Mouse (Mus musculus): ENCODE results near the gene Thsd7a.

DNA sequence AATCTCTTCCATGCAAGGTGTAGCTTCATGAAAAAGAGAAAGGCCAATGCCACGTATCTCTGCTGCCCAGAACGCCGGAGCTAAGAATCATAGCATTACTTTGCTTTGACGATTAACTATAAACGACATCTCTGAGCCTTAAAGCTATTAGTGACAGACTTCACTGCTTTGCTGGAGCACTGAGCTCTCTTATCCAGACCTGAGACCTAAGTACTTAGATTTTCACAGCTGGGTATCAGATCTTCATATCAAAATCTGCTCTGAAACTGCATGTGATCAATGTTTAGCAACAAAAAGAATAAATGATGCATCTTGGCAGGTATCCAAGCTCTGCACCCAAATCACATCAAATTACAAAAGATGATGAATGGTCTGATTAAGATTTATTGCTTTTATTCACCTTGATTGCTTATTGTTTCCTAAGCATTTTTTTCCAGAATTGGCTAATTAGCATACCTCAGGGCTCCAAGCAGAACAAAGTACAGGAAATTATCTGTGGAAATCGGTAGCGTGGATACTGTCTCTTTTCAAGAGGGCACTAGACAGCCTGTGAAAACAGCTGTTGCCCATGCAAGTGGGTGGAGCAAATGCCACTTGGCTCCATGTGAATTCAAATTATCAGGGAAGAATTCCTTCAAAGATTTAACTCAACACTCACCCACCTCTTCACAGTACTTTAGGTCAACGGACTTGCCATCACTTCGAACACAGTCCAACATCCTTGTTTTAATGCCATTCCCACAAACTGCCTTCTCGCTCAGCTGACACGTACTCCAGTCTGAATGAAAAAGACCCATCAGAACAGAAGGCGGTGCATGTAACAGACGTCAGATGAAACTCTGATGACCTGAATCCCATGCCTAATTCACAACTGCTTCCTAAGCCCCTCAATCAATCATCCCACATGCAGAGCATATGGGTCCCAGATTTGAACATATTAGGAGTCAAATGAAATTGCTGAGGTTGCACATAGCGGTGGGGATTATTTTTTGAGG lies 412.3 kb downstream of the Thsd7a start:
- TF ChIP-seq CTCF (conservative IDR thresholded peaks at IDR 0.05 in 1 of 2, IDR thresholded peaks at IDR 0.05 in 1 of 2; ENCODE audit: low read depth in 2 of 2, low read length in 2 of 2) (no peak), POLR2A (IDR thresholded peaks at IDR 0.05; ENCODE audit: low read depth, low read length) (no peak), MAX (IDR thresholded peaks at IDR 0.05; ENCODE audit: low read length) (no peak), MXI1 (IDR thresholded peaks at IDR 0.05; ENCODE audit: low read depth, low read length) (no peak), NRF1 (IDR thresholded peaks at IDR 0.05; ENCODE audit: low read depth, low read length) (no peak), RCOR1 (conservative IDR thresholded peaks at IDR 0.05; ENCODE audit: low read depth, low read length) (no peak), CHD1 (IDR thresholded peaks at IDR 0.05; ENCODE audit: low read depth, low read length) (no peak), KAT2A (IDR thresholded peaks at IDR 0.05; ENCODE audit: insufficient replicate concordance, low read length) (no peak), USF1 (IDR thresholded peaks at IDR 0.05; ENCODE audit: low read depth, low read length) (no peak), ZKSCAN1 (IDR thresholded peaks at IDR 0.05; ENCODE audit: borderline replicate concordance, low read depth, low read length) (no peak), EP300 (IDR thresholded peaks at IDR 0.05; ENCODE audit: low read length) (no peak)
